Mouse (Mus musculus) heart, postnatal 4 days (tissue): ENCODE measurements around the gene Mgat1. TPM values are rescaled to one million over a fixed set of nuclear protein-coding genes. Genes with fewer than 3 reads are reported as not detected.
"Not testable (repeated sequence)": the region's sequence is repeated elsewhere in the genome, so short reads cannot be mapped to it uniquely, and the experiment has no call there.

Source experiments
- DNase-seq: peaks from one replicate; pipeline ENCODE4 v3.0.0; 2021
- total RNA-seq, 2 experiments: library from RNA; stranded (reverse); gene quantifications; 2 replicates each; pipeline ENCODE4 v1.2.3; 2021

Mgat1 gene
- total RNA-seq: 10 to 100 TPM; 71.2 to 76.7 TPM

GRCm38 (mm10) chr11:49243727-49244594, at the start of gene Mgat1:
Gene Mgat1, plus strand, starts transcription at chr11:49244191.
- DNase-seq: peak; percentile 96

- not testable (repeated sequence) for DNase-seq
These were observed 49.2 kb upstream of the Mgat1 start for GRCm38 (mm10) chr11:49194771-49195170.

DNA sequence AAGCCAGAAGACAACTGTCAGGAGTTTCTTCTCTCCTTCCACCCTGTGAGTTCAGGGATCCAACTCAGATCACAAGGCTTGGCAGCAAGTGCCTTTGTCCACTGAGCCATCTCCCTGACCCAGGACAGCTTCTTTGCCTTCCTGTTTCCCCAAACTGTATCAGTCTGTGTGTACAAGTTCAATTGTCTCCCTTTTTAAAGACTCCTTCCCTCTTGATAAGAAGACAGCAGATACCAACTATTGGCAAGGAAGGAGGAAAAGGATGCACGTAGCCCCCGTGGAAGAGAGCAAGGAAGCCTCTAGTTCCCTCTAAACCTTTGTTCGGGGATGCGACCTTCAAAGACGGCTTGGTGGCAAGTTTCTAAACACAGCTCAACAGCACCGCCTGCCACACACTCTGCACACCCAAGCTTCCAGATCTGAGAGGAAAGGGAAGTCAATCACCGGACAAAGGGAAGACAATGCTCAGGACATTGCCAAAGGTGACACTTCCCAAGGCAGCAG, 48.1 kb upstream of the Mgat1 start:
- peak; percentile 21 for DNase-seq

DNA sequence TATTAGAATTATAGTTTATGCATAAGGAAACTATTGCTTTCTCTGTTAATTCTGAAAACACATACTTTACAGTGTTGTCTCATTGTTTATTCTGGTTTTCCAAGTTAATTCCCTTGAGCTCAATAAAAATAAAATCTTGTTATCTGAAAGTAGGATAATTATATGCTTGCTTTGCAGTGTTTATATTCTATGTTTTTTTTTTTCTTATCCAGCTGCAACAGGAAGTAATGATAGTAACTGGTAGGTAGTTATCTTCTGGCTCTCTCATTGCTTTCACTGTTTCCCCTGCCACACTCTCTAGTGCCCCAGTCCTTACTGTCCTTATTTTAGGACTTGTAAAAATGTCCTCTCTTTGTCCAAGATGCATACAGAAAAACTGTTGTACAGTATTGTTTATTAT, 43.3 kb upstream of the Mgat1 start:
- no peak for DNase-seq

GRCm38 (mm10) chr11:49201142-49201541, 42.8 kb upstream of the Mgat1 start:
- no peak for DNase-seq

GRCm38 (mm10) chr11:49202071-49202470, 41.9 kb upstream of the Mgat1 start:
- no peak for DNase-seq

- peak; percentile 32 for DNase-seq
These were observed 41.4 kb upstream of the Mgat1 start for GRCm38 (mm10) chr11:49202523-49203061.

DNA sequence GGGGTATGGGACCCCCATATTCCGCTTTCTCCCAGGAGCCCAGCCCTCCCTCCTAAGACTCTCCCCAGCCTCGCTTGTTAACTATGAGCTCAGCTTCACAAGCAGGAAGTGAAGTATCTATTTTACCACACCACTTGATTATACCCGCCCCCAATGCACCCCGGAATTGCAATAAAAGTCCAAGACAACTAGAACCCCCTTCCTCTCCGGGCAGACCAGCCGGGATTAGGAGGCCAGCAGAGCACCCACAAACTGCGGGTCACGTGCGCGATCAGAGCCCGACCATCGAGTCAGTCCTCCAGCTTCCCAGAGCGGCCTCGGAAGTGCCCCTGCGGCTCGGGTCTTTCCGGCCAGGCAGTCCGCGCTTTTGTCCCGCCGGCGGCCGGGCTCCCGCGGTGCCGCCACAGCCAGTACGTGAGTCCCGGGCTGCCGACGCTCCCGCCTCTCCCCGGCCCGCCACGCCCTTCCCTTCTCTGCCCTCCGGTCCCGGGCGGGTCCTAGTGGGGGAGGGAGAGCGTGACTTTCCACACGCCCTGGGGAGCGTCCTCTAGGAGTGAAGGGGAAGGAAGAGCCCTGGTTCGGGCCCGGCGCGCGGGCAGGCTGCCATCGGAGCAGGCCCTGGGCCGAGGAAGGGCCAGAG, 40.7 kb upstream of the Mgat1 start, which contains the start of gene Zfp62:
TSS of gene Zfp62 (plus strand) at position 164 of the 640 bp plus-strand sequence.
- peak; percentile 94 for DNase-seq

DNA sequence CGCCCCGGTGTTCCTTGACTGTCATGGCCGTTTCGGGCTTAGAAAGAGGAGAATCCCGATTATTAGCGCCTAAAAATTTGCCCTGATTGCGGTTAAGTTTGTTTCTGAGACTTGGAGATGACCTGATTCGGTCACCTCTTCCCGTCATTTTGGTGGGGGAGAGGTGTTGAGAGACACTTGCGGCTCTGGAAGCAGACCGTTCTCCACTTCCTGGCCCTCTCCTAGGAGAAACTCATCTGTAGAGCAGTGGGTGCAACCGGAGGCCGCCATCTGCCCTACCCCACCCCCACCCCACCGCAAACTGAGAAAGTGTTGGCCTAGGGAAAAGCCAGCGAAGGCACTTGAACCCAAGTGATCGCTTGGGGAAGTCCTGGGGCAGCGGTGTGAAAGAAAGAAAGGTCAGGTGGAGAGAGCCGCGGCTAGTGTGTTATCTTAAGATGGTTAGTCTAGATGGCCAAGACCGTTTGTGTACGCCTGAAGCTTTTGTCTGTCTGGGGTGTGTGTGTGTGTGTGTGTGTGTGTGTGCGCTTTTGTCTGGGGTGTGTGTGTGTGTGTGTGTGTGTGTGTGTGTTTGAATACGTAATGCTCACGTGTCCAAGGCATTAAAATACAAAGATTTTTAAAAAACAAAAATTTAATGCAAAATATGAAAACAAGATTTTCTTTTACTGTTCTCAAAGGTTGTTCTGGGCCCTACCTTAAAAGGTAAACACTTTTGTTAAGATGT, 40.1 kb upstream of the Mgat1 start:
- peak; percentile 37 for DNase-seq

- no peak for DNase-seq
These were observed 38.9 kb upstream of the Mgat1 start for GRCm38 (mm10) chr11:49205080-49205590.

- no peak for DNase-seq
These were observed 36.5 kb upstream of the Mgat1 start for GRCm38 (mm10) chr11:49207495-49207894.

DNA sequence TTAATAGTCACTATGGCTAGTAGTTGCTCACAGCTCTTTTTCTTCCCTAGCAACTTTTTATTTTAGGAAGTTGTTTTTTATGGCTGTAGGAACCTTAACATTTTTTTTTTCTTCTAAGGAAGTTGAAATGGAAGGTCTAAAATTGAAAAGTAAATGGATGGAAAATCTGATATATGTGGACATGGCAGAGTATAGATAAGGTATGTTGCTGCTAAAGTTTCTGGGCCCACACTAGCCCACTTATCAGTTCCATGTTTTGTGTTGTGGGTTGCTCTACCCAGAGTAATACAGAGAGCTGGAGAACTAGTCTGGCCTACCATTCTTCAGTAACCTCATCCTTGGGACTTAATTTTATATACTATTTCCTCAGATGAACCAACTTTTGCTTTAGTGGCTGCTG, 31.4 kb upstream of the Mgat1 start:
- no peak for DNase-seq

DNA sequence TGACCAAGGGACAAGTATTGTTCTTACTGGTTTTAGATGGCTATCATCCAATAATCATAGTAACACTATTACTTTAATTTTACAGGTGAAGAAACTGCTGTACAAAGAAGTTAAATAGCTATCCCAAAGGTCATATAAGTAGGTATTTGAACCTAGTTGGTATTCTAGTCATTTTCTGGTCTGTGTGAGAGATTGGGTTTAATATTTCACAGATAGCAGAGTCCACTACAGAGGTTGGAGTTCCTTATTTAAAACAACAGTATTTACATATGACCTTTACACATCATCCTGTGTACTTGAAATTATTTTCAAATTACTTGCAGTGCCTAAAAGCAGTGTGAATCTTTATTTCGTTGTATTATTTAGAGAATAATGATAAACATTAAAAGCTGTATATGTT, 30.5 kb upstream of the Mgat1 start:
- DNase-seq: no peak

DNA sequence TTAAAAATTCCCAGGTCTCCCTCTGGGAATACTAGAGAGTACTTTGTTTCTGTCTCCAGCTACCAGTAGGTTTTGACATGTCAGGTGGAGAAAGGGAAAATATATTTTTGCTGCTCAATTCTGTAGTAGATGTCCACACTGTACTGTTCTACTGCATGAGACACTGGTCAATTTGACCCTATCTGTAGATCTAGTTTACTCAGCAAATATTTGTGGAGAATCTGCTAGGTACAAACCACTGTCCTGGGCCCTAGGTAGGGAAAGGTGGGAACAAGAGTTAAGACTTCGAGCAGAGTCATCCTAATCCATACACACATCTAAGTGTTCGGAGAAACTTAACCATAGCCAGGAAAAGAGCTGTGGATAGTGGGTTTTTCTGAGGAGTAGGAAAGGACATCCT, 24.7 kb upstream of the Mgat1 start:
- no peak for DNase-seq

DNA sequence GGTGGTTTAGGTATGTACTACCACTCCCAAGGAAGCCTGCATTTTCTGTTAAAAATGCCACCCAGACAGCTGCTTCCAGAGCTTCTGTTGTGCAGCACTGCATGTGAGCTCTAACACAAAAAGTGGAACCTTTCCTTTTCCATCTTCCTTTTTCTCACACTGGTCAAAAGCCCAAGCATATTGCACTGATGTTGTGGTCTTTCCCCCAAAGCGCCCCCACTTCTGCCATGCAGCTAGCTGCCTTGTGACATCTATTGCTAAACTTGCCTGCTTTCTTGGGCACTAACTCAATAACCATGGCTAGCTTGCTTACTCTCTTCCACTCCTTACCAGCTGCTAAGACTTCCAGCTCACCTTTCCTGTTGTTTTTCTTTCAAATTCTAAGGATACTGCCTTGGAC, 19.5 kb upstream of the Mgat1 start:
- no peak for DNase-seq

DNA sequence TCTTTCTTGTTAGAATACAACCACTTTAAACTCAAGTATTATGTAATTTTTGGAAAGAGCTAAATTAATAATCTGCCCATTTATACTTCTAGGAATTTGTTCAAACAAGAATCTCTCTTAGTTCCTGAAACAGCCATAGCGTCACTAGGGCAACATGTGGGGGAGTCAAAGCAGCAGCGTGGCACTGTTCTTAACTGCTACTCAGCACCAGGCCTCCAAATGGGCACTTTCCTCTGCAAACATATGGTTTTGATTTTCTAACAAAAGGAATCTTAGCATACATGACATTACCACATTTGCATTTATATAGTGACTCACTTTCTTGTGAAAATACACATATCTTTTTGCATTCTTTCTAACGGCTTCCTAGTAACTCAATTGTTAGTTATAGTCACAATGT, 11.2 kb upstream of the Mgat1 start:
- no peak for DNase-seq

DNA sequence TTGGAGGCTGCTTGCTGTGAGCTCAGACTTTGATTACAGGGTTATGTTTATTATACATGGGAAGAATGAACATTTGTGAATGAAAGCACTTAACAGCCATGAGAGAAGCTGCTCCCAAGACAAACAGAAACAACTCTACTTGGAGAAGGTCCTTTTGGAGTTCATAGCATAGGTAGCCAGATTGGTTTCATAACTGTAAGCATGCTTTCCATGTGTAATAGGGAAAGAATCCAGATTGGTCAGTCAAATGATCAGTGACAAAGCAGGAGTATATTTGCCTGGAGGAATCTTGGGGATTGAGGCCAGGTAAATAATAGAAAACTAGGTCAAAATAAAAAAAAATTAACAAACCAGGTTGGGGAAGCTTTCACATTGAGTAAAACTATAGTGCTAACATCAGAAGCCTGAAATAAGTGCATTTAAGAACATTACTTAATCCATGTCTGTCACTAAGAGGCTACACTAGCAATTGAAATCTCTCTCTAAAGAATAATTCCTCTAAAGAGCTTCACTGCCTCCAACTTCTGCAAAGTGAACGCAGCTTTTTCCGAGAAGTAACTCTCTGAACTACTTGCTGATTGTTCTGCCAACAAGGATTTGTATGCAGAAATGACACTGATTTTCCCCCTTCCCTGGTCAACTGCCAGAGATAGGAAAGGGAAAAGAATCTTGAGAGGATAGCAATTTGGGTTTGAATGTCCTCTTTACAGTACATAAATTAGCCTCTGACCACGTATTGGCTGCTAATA, 8.4 kb upstream of the Mgat1 start:
- no peak for DNase-seq

- DNase-seq: no peak
These were observed 7.1 kb upstream of the Mgat1 start for GRCm38 (mm10) chr11:49236891-49237290.

DNA sequence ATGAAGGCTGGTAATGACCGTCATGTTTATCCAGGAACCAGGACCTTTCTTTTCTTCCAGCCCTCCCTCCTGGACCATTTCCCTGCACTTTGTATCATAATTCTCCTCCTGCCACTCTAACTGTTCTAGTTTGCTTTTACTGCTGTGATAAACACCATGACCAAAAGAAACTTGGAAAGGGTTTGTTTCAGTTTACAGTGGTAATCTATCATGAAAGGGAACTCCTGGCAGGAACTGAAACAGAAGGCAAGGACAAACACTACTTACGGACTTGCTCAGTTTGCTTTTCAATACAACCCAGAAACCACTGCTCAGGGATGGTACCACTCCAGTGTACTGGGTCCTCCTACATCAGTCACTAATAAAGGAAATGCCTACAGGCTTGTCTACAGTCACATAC, 6.5 kb upstream of the Mgat1 start:
- no peak for DNase-seq

- DNase-seq: no peak
These were observed 3.7 kb upstream of the Mgat1 start for GRCm38 (mm10) chr11:49240310-49240709.

DNA sequence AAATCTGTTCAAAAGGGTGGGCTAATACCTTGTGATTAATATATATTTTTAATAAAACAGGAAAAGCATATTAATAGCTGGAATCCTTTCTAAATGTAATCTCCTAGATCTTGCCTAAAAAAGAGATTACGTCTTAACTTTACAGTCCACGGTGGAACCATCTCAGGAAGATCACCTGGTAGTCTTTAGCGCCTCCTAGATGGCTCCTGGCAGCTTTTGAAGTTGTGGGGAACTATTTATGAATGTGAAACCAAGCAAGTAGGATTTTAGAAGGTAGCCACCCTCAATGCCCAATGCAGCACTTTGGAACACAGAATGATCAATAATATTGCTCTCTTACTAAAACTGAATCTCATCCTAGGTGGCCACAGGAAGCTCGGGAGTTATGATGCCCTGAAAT, 3.1 kb upstream of the Mgat1 start:
- DNase-seq: no peak

- no peak for DNase-seq
These were observed 2.5 kb upstream of the Mgat1 start for GRCm38 (mm10) chr11:49241471-49241870.
